Mouse (Mus musculus) skeletal muscle tissue, postnatal 0 days (tissue): ENCODE measurements around the gene Pnisr. TPM values are rescaled to one million over a fixed set of nuclear protein-coding genes. Genes with fewer than 3 reads are reported as not detected.

Experiments
- polyA plus RNA-seq: library from polyadenylated mRNA; unstranded; fragments of >200 nt; fragmentation: Nextera tagmentation; extraction: Ambion mirVana; gene quantifications from 2 replicates; pipeline ENCODE4 v1.2.1, GENCODE M21; 2015

Gene Pnisr
- polyA plus RNA-seq, result 51.4 and 53.7 TPM in 2 replicates

GRCm38 (mm10) chr4:21847481-21848286 is at the start of gene Pnisr:
Gene Pnisr (plus strand): TSS chr4:21847583.

GRCm38 (mm10) chr4:21879565-21880220 is 32.3 kb downstream of the Pnisr start, which contains the start of gene Coq3:
Gene Coq3 (plus strand): TSS chr4:21879673.

Other genes starting within 250 kb of the Pnisr start
- gene Prdm13, start 161.6 kb upstream of the Pnisr start, polyA plus RNA-seq, result not detected in 2 replicates
- gene Ccnc, start 119.9 kb upstream of the Pnisr start, polyA plus RNA-seq, result 17.9 and 19.3 TPM in 2 replicates
- 4.1 and 4.7 TPM in 2 replicates for gene Usp45, start 80.4 kb upstream of the Pnisr start, polyA plus RNA-seq
- gene Tstd3, start 80.4 kb upstream of the Pnisr start, polyA plus RNA-seq, result 9.2 and 11.6 TPM in 2 replicates
- 25.4 and 26.6 TPM in 2 replicates for gene Coq3, start 32.1 kb downstream of the Pnisr start, polyA plus RNA-seq
- gene Faxc, start 83.7 kb downstream of the Pnisr start, polyA plus RNA-seq, result 0.83 and 1.1 TPM in 2 replicates